Mouse (Mus musculus) T-helper 2 cell (primary cell): ENCODE measurements at regions not wholly inside any gene's neighbourhood (a gene's known extent, or its start where the extent isn't known, plus 50 kb on each side); places are given as distances from the start of the nearest gene placed in this dataset.

Experiments used
- in situ Hi-C: fragments of 300-600 bp; cut with MboI, MseI; formaldehyde crosslinking; loops from one replicate; pipeline ENCODE4 v1.15.1; 2025; ENCODE audit warnings: high pct_unique_total_duplicates

- in situ Hi-C loops, result no loop called here
Measured at GRCm38 (mm10) chr11:65638211-65638610, 149.9 kb downstream of the Map2k4 start.

- in situ Hi-C loops, result no loop called here
Measured at GRCm38 (mm10) chr11:65637206-65637605, 150.9 kb downstream of the Map2k4 start.

DNA sequence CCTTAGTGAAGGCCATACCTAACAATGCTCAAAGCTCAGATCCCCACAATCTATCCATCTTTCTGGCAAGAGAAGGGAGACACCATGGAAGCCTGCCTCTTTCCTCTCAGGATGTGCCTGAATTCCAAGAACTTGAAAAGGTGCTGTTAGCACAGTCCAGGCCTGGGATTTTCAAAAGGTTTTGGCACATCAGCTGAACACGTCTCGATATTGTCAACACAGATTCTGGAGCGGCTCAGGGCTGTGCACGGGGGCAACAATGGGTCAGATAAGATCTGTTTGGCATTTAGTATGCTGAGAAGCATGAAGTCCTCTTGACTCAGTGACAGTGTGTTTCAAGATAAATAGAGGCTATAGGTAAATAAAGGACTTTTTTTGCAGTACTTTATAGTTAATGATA is 152.8 kb downstream of the Map2k4 start:
- in situ Hi-C loops, result no loop called here

DNA sequence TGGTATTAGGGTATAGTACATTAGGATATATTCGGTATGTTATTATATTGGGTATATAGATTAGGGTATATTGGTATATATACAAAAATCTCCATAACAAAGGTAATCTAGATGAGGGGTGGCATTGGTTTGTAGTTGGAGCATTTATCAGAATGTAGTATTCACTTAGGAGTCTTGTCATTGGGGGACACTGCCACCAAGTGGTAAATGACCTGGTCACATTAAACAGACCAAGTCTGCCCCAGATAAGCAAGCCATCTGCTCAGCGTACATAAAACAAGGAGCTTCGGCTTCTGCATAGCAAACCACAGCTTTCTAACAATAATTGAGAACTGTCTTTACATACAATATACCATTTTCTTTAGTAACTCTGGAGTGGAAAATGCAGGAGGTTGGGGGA is 156.9 kb downstream of the Map2k4 start:
- in situ Hi-C loops, result no loop called here

- in situ Hi-C loops, result no loop called here
Measured at GRCm38 (mm10) chr11:65630436-65630835, 157.7 kb downstream of the Map2k4 start.

GRCm38 (mm10) chr11:65629320-65629719 is 158.8 kb downstream of the Map2k4 start:
- in situ Hi-C loops, result no loop called here

DNA sequence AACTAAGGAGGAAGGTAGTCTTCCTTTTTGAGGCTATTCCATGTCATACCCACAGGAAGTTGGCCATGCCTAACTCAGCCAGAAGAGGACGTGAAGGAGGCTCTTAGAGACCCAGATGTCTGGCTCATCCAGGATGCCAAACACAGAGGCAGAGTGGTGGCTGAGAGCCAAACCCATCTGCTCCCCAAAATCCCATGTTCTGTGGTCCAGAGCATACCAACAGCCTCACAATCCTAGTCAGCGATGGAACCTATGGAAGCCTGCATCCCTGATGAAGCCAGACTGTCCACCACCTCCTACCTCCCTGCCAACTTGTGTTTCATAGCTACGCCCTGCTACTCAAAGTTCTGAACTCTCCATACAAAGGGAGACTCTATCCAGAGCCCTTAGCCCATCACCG is 169.1 kb downstream of the Map2k4 start:
- in situ Hi-C loops, result no loop called here

- in situ Hi-C loops, result no loop called here
Measured at GRCm38 (mm10) chr11:65610536-65610935, 177.6 kb downstream of the Map2k4 start.

DNA sequence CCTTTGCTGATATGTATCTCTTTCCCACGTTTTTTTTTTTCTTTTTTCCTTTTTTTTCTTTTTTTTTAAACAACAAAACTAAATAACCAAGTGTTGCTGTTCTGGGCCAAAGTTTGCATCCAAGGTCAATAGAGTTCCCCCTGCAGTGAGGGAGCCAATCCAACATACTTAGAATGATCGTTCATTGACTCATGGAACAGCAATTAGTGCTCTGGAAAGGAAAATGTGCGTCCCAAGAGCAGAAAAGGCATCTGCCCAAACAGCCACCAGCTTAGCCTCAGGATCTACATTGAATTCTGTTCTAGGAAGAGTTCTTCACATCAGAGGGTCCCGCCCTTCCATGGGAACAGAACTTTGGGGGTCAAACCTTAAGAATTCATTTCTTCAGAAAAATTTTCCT is 179.0 kb downstream of the Map2k4 start:
- in situ Hi-C loops, result no loop called here

- in situ Hi-C loops, result no loop called here
Measured at GRCm38 (mm10) chr11:65597298-65598076, 190.6 kb downstream of the Map2k4 start.

DNA sequence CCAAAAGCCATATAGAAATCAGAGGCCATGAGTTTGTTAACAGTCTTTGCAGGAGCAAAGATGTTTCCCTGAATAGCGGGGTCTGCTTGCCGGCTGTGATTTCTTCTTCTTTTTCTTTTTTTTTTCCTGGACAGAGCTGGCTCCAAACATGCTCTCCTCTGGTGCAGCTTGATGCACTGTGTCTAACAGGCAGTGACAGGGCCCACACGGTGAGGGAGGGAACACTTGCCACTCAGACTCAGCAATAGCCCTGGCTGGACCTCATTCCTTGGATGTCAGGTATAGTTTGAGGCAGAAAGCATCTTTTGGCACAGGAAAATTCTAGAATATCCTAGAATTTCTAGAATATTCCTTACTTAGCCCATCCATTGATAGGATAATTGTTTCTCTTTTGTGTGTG is 199.6 kb downstream of the Map2k4 start:
- in situ Hi-C loops, result no loop called here

DNA sequence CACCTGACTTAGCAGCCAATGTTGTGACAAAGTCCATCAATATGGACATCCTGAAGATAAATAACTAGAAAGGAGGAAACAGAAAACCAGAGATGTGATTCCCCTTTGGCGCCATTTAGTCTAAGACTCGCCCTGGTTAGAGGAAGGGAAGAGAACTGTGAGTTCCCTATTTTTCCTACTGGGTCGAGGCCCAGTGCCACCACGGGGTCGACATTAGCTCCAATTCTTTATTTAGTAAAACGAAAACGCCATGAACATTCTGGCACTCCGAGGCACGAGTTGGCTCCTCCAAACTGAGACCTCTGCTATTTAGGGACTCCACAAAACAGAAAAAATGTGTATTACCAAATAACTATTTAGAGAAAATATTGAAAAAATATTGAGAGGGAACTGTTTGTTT is 220.3 kb downstream of the Map2k4 start:
- in situ Hi-C loops, result no loop called here

- in situ Hi-C loops, result no loop called here
Measured at GRCm38 (mm10) chr11:65558236-65558635, 229.9 kb downstream of the Map2k4 start.

DNA sequence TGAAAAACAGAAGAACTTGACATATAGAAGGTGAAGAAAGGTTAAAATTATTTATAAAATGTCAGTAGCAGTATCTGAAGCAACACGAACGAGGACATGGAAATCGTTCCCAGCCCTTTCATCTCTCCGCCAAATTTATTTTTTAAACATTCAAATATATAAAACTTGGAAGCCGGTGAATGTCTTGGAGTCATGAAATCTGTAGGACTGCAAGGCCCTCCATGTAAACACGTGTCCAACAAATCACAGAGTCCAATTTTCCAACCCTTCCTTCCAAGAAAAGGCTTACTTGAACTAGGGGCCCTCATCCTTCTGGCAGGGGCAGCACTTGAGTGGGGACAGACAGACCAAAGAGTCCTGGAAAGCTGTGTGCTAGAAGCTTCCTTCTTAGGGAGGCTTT is 237.0 kb downstream of the Map2k4 start:
- in situ Hi-C loops, result no loop called here

GRCm38 (mm10) chr11:65544281-65544680 is 243.8 kb downstream of the Map2k4 start:
- in situ Hi-C loops, result no loop called here

DNA sequence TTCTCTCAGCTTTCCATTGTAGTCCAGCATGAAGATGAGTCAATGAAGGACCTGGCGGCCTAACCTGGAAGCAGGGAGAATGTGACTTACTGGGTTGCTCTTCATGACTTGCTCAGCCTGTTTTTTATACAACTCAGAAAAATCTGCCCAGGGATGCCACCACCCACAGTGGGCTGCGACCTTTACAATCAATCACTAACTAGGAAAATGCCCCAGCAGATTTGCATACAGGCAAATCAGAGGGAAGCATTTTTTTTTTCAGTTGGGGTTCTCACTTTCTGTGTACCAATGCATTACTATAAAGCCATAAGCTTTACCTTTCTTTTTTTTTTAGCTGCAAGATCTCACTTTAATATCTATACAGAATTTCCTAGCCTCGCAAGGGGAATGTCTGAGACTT is 244.5 kb downstream of the Map2k4 start:
- in situ Hi-C loops, result no loop called here

GRCm38 (mm10) chr11:65537046-65537630 is 251.0 kb downstream of the Map2k4 start:
- in situ Hi-C loops, result no loop called here

- in situ Hi-C loops, result no loop called here
Measured at GRCm38 (mm10) chr11:65535726-65536442, 252.2 kb downstream of the Map2k4 start.

DNA sequence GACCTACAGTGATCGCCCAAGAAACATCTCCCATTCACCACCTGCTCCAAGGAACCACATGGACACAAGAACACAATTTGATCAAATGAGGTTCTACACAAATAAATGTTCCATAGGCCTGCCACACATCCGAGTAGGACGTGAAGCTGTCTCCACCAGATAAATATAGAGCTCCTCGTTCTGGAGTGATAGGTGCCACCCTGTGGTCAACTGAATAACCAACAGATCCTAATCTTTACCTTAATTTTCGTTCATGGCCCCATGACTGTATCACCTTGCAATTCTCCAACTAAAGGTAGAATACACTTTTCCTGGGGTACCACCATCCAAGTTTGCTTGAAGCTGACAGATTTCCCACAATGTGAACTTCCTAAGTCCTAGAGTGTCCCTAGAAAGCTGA is 257.4 kb downstream of the Map2k4 start:
- in situ Hi-C loops, result no loop called here

GRCm38 (mm10) chr11:65505106-65505865 is 235.5 kb upstream of the Myocd start:
- in situ Hi-C loops, result loop anchor here (25.0 kb wide), 1 partner anchor 382 kb away; no protein-coding TSS in a partner anchor

DNA sequence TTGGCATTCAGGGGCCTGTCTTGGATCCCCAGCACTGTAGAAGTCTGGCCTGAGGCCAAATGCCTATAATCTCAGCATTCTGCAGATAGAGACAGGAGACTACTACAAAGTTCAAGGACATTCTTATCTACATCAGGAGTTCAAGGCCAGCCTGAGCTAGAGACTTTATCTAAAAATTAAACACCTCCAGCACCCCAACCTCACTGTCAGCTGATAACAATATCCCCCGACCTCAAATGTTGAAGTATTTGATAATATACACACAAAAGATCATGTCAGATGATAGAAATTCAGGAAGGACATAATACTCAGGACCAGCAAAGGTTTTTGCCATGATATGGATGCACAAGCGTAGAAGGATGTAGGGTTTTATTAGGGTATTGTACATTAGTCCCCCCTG is 228.2 kb upstream of the Myocd start:
- in situ Hi-C loops, result no loop called here

DNA sequence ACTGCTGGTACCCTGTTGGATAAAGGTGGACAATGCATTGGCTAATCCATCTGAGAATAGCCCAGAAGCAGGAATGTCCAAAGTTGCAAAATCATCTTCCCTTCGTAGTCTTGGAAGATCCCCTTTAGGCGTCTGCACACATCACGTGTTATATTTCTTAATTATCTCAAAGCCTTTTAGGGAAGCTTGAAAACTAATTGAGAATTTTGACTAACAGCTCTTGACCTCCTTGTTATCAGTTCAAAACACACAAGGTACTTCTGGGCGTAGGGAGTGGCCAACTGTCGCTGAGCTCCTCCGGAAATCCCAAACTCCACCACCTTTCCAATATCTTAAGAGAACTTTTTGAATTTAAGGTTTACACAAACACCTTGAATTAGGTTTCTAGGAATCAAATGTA is 227.6 kb upstream of the Myocd start:
- in situ Hi-C loops, result no loop called here
